ENCODE assay signal across 17 mouse cellular contexts in genomic region chr7:65438146-65438545, GRCm38 (mm10).
"Had no signal": no experiment of that assay in that cellular context is flagged by ENCODE, and none has a peak within 500 bp of the region (broad histone marks: within the 10 kb centered on the region; RNA-seq: fewer than 3 reads in every experiment).

No protein-coding gene starts in this region.

- H3K27me3 ChIP-seq: intestine, embryonic 15.5 days; limb, embryonic 13.5 days; lung, embryonic 15.5 days; midbrain, embryonic 13.5 days had no signal

- DNase-seq: kidney, adult 11 months; kidney, adult 9 months; kidney, postnatal 10 days; kidney, postnatal 4 days; layer of hippocampus, adult 9-11 months; layer of hippocampus, postnatal 36 days; liver; liver, postnatal 0 days; thymus, adult 18-20 months; thymus, postnatal 36 days had no signal

- H3K27ac ChIP-seq: intestine, embryonic 15.5 days; limb, embryonic 10.5 days; limb, embryonic 13.5 days; liver, embryonic 14.5 days; lung, embryonic 15.5 days; macrophage; midbrain, embryonic 13.5 days had no signal

- H3K4me3 ChIP-seq: intestine, embryonic 15.5 days; limb, embryonic 10.5 days; limb, embryonic 13.5 days; lung, embryonic 15.5 days; midbrain, embryonic 13.5 days had no signal

- H3K36me3 ChIP-seq: intestine, embryonic 15.5 days; limb, embryonic 10.5 days; limb, embryonic 13.5 days; lung, embryonic 15.5 days; midbrain, embryonic 13.5 days had no signal

- H3K4me1 ChIP-seq: intestine, embryonic 15.5 days; limb, embryonic 10.5 days; limb, embryonic 13.5 days; lung, embryonic 15.5 days had no signal
